Mouse (Mus musculus): ENCODE results near the gene Proser3.

Gene Proser3

DNA sequence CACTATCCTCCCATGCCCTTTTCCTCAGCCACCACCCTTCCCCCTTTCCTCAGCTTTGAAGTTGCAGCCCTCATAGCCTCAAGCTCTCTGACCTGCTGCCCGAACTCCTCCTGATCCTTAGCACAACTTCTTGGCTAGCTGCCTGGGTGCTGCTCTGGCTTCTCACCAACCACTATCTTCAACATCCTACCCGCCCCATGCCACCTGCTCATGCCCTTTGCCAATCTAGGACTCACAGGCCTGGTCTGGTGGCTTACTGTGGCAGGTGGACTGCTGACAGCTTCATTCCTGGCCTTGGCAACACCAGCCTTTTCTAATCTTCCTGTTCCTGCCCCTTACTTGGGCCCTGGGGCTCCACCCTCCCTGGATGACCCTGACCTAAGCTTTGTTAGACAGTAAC is 20.9 kb upstream of the Proser3 start:
- DNase-seq, result peak; percentile 97

DNA sequence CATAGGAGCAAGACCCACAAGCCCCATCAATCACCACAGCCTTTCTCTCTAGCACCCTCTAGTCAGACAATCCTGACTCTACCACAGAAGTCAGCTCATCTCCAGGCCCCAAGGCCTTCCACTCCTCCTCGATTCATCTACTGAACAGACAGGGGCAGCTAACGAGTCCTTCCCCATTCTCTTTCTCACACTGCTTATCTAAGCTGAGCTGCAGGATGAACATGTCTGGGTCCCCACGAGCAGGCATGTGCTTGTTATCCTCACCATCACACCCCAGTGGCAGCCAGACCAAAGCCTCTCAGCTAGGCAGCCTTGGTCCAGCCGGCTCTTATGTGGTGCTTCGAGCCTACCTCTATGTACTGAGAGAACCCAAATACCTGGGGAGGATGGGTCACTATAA is 20.3 kb upstream of the Proser3 start:
- DNase-seq, result peak; percentile 88

DNA sequence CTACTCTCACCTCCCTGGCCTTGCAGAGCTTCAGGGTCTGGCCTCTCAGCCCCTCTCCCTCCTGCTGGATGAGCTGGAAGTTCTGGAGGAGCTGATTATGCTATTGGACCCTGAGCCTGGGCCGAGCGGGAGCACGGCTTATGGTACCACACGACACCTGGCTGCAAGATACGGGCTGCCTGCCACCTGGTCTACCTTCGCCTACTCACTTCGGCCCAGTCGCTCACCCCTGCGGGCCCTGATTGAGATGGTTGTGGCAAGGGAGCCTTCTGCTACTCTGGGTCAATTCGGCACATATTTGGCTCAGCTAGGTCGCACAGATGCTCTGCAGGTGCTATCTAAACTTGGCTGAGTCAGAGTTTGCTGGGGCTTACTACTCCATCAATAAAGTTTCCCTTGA is 15.5 kb upstream of the Proser3 start:
- DNase-seq, result no peak

DNA sequence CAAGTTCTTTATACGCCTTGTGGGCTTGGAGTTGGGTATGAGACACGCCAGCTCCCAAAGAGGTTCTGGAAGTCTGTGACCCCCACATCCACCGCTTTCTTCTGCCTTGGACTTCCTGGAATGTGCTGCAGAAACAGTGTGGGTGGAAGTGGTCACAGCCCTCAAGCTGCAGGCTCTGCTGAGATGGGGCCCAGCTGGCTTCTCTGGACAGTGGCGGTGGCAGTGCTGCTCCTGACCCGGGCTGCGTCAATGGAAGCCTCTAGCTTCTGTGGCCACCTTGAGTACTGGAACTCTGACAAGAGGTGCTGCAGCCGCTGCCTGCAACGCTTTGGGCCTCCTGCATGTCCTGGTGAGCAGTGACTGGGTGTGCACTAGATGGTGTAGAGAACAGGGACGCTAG is 13.9 kb upstream of the Proser3 start:
- no peak for DNase-seq

DNA sequence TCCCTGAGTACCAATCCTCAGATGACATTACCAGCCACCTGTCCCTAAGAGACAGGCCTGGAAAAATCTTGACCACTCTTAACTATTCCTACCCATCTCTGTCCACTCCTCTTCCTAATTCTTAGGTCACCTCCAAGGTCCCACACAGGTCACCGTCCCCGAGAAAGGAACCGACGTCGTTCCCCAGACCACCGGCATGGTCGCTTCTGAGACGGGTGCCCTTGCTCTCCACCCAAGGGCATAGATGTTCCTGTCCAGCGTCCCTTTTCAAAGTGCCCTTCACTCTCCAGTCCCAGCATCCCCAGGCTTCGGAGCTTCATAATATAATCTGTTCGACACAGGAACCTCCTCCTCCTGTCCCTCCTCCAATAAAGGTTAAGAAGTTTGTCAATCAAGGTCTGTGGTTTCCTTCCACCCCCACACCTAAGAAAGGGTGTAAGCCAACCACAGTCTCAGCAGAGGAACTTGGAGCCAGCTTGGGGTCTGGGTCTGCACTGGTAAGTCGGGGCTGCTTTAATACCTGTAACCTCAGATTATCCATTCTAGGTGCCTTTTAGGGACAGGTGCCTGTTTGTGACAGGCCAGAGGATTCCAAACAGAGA is 13.0 kb upstream of the Proser3 start, which contains the start of gene Igflr1:
TSS of gene Igflr1 (plus strand) at position 458 of the 602 bp plus-strand sequence.
- no peak for DNase-seq

DNA sequence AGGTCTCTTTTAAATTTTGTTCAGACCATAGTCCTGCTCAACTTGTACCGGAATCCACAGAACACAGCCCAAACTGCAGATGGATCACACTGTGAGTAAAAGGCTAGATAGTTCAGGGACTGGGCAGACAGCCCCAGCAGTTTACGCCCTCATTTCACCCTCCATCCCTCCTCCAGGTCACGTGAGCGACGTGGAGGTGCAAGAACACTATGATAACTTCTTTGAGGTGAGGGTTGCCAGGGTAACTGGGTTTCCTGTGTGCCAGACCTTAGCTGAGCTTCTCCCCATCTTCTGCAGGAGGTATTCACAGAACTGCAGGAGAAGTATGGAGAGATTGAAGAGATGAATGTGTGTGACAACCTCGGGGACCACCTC is 11.8 kb upstream of the Proser3 start:
- DNase-seq, result no peak

DNA sequence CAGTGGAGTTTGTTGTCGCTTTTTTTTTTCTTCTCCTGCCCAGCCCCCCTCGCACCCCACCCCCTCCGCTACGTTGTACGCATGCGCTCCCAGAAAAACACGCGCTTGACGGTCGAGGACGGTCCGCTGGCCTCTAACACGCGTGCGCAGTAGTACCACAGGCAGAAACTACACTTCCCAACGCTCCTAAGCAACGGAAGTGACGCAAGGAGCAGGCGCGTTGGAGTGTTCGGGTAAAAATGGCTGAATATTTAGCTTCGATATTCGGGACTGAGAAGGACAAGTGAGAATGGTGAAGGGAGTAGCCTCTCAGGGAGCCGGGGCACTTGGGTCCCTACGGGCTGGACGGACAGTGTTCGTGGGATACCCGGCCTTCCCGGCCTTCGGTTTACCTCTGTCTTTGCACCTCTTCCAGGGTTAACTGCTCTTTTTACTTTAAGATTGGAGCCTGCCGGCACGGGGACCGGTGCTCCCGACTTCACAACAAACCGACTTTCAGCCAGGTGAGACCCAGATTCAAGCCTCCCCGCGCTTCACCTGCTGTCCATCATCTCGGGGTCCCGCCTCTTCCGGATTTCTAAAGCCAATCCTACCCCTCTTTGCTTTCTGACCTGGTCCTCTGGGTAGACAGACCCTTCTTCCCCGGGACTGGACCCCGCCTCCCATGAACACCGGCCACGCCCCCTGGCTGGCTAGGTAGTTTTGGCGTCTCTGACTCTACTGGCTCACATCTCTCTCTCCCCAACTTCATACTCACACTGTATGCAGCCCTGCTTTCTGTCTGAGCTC is 11.2 kb upstream of the Proser3 start, which contains the start of the genes U2af1l4, Gm49396 and Psenen:
TSS of gene U2af1l4 (plus strand) at position 185 of the 789 bp plus-strand sequence.
TSS of gene Gm49396 (plus strand) at position 228 of the 789 bp plus-strand sequence.
TSS of gene Psenen (minus strand) at position 511 of the 789 bp plus-strand sequence.
- peak; percentile 100 for DNase-seq

DNA sequence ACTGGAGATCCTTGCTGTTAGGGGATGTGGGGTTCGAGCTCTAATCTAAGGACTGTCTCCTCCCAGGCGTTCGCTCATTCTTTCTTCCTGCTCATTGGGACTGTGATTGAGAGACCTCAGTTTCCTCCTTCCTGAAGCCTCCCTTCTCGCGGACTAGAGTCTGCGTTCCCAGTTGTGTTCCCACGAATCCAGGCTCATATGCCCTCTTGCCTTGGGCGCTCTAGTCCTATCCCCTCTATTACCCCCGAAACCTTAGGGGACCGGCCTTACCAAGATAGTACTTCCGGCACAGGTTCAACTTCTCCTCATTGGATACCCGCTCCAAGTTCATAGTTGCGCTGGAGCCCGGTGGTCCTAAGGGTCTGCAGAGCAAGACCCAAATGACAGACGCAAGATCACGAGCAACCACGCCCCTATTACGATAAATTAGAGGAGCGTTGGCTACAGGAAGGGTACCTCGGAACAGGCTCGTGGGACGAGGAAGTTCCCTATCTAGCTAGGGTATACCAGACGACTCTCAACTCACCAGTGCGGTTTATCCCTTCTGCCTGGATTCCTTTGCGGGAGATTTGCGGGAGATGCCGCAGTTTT is 10.5 kb upstream of the Proser3 start:
- DNase-seq, result no peak

DNA sequence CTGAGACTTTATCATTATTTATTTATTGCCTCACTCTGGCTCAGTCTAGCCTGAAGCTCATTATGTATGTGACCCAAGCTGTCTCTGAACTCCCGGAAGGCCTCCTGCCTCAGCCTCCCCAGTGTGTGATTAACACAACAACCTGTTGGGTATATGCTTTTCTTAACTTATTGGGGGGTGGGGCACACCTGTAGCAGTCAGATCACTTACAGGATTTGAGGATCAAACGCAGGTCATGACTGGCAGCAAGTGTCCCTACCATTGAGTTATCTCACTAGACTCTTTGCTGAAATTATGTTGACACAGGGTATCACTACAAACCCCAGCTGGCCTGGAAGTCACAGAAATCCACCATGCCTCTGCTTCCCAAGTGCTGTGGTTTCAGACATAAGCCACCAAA is 8.2 kb upstream of the Proser3 start:
- no peak for DNase-seq

DNA sequence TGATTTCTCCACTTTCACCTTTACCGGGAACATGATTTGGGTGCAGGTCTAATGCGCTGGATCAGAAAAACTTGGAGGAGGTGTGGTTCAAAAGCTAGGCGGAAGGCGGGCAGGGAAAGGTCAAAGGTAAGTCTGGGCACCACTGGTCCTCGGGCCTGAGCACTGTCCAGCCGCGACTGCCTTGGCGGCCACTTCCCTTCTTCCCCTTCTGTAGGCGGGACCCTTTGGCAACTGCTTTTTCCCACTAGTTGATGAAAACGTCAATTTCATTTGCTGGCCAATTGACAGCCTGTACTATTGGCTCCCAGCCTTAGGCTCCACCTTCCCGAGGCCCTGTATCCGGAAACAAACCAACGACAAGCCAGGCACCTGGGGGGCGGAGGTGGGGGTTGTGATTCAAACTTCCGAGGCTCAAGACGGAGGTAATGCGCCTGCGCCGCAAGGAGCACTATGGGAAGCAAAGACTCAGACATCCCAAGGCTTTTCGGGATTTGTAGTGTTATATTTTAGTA is 7.4 kb upstream of the Proser3 start, which contains the start of gene Lin37:
TSS of gene Lin37 (minus strand) at position 396 of the 512 bp plus-strand sequence.
- peak; percentile 100 for DNase-seq

DNA sequence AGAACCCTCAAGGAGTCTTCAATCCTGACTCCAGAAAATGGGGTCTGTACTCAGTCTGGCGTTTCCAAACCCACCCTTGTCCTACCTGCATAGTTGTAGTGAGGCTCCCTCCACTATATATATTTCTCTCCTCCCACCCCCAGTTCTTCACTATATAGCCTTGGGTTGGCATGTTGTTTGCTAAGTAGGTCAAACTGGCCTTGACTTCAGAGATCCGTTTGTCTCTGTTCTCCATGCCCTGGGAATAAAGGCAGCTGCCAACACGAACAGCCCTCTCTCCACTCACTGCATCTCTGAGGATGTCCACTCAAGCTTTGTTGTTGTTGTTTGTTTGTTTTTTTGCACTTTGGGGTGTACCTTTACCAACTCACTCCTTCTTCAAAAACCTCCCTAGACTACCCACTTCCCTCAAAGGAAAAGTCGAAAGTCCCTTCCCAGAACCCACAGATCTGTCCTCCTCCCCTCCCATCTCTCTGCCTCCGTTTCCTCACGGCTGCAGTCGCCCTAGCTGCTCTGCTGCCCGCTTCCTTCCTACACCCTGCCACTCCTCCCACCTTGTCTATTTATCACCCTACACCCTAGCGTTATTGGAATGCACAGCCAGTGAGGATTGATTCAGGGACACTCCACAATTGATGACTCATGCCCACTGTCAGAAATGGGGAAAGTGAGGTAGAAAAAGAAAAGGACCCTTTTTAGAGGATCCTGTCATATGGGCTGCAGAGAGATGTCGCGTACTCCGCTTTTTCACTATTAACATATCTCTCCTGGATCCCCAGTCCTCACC is 6.8 kb upstream of the Proser3 start:
- DNase-seq, result peak; percentile 93

DNA sequence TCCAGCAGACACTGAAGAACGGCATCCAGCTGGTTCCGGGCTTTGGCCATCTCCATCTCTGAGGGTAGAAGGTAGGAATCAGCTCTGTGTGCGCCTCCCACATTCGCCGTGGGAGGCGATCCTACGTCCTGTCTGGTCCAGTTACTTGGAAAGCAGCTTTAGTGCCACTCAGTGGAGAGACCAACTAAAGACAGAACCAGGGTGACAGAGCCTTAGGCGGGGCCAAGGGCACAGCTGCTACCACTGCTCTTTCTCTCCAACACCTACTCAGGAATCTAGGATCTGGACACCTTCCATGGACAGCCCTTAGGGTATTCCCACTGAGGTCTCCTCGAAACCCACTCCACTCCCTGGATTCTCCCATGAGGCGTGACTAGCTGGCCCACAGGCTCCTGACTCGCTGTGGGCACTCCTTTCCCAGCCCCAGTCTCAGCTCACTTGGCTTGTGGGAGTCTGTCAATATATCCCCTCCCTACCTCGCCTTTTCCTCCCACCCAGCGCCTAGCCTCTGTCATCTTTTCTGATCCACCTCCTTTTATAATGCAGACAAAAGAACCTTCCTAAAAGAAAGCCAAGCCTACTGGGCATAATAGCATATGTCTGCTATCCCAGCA is 5.9 kb upstream of the Proser3 start:
- peak; percentile 92 for DNase-seq

DNA sequence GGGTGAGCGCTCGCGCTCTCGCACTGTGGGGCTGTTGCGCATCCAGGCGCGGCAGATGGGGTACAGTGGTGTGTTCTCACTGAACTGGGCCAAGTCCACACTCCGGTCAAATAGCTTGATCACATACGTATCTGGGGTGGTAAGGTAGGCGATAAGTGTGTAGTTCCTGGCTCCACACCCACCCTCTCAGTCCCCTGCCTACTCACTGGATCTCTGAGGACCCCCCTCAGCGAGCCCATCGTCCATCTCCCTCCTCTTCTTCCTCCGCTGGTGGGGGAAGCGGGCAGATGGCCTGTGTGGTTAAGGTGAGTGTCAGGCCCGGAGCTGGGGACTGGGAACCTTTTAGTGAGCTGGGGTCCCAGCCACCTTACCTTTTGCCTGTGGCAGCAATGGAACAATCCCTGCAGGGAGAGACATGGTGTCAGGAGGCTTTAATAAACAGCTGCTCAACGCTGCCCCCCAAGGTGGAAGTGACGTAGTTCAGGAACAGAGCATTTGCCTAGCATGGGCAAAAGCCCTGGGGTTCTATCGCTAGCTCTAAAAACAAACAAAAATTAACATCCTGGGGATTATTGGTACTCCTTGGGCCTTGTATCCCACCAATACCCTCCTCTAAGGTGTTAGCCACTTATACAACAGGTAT is 4.9 kb upstream of the Proser3 start:
- DNase-seq, result peak; percentile 92

DNA sequence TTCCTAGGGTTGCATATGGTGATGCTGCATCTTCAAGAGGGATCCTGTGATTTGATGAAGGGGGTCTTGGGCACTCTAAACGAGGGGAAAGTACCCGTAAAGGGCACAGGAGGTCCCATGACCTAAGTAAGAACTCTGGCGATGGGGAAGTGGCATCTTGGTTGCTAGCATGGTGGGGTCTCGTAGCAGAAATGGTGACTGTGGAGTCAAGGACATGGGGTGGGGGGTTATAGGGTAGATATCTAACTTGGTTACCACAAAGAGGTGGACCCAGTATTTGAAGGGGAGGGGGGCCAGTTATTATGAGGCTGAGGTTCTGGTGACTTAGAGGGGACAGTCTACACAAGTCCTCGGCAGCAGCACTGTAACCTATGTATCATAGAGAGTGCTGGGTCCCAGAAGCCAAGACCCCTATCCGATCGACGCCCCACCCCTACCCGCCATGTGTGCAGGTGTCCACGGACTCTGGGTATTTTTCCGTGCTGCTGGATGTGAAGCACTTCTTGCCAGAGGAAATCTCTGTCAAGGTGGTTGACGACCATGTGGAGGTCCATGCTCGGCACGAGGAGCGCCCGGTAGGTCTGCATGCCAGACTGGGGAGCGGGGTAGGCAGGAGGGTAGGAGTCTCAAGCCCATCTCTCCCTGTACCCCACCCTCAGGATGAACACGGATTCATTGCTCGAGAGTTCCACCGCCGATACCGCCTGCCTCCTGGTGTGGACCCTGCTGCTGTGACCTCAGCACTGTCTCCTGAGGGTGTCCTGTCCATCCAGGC is 1.9 kb upstream of the Proser3 start:
- DNase-seq, result peak; percentile 94

DNA sequence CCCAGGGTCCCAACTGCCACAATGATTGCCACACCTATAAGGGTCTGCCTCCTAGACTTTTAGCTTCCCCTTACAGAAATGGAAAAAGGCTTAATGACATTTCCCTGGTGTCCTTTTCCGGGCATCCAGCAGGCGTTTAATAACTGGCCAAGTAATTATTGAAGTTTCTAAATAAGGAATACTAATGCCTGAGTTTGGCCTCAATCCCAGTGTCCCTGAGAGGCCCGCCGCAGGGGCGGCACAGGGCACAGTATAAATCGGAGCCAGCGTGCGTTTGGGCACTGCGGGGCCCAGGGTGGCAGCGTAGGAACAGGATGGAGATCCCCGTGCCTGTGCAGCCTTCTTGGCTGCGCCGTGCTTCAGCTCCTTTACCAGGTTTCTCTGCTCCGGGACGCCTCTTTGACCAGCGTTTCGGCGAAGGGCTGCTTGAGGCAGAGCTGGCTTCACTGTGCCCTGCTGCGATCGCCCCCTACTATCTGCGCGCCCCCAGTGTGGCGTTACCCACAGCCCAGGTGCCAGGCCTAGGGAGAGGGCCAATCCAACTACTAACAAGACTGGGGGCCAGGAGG is 1.0 kb upstream of the Proser3 start:
- DNase-seq, result peak; percentile 97

DNA sequence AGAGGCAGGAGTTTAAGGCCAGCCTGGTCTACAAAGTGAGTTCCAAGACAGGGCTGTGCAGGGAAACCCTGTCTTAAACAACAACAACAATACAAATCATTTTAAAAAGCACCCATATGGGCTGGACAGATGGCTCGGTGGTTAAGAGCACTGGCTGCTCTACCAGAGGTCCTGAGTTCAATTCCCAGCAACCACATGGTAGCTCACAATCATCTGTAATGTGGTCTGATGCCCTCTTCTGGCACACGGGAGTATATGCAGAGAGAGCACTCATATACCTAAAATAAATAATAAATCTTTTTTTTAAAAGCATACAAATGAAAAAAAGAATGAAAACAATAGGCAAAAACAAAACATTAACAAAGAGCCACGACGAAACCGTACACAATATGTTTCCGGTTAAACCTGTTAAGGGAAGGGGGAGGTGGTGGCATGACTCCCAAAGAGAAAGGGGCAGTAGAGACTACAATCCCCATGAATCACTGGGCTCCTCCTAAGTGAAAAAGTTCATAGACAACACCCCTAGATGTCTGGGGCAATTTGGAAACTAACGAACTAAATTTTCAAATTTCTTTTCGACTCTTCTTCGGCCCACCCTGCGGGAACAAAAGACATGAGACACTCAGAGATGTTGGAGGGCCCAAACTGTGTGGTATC is 526 bp downstream of the Proser3 start:
- DNase-seq, result peak; percentile 90

DNA sequence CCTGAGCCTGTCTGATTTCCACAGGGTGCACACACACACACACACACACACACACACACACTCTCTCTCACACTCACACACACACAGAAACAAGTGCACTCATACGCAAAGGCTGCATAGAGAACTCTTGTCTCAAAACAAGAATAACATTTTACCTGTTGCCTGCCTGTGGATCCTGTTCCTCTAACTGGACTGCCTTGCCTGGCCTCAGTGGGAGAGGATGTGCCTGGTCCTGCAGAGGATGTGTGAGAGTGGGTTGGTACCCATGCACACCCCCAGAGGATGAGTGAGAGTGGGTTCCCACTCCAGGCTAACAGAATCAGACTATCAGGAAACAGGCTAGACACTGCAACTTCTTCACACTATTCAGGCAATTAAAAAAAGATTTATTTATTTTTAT is 1.5 kb downstream of the Proser3 start:
- peak; percentile 91 for DNase-seq

DNA sequence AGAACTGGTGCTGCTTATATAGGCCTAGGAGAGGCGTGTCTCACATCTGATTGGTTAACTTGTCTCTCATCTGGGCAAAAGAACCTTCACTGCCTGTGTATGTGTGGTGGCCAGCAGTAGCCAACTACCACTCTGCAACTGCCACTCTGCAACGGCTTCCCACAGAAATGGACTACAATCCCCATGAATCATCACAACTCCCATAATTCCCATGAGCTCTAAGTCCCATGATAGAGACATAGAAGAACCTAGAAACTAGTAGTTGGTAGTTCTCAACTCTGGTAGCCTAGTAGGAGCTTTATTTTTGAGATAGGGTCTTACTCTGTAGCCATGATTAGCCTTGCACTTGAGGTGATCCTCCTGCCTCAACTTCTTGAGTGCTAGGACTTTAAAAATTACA is 2.2 kb downstream of the Proser3 start:
- DNase-seq, result no peak

DNA sequence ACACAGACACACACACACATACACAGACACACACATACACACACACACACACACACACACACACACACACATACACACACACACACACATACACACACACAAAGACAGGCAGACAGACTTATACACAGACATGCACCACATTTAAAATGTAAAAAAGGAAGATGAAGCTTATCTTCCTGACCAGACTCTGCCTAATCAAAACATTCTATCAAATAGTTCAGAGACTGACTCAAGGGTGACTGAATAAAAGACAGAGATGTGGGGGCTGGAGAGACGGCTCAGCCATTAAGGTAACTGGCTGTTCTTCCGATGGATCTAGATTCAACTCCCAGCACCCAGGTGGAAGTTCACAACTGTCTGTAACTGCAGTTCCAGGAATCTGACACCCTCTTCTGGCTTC is 7.8 kb downstream of the Proser3 start:
- no peak for DNase-seq

DNA sequence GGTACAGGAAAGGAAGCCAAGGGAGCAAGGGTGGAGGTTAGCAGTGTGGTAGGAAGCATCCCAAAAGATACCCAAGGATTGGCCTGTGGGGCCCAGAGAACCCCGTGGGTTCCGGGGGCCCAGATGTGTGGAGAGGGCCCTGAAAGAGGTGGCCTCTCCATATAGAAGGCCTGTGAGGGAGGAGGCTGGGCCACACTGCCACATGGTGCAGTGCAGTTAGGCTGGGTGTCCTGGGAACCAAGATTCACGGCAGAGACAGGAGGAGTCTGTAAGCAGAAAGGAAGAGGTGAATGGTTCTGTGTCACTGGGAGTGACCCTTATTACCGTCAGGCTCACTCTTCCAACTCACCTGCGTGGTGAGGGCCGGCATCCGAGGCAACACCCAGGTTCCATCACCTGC is 11.5 kb downstream of the Proser3 start:
- peak; percentile 80 for DNase-seq
